In genomic region chr3:29608713-29609112, GRCm38 (mm10) we compare ENCODE assay signal across 13 mouse cellular contexts.
A peak's percentile ranks its signal among the peaks of the same experiment; 100 is the strongest.
DNase-seq lines count a peak whose midpoint lies in the region; ATAC-seq and TF ChIP-seq lines count a peak whose summit lies in the region.
"Had no signal": no experiment of that assay in that cellular context is flagged by ENCODE, and none has a peak within 500 bp of the region (broad histone marks: within the 10 kb centered on the region; RNA-seq: fewer than 3 reads in every experiment).

No protein-coding gene starts in this region.

- H3K9me3 ChIP-seq in embryonic facial prominence, embryonic 11.5 days (replicated peaks; ENCODE audit: control insufficient read depth, low read length), result no peaks in the 10 kb centered on the region
- H3K9me3 ChIP-seq in embryonic facial prominence, embryonic 10.5 days, result no peaks in the 10 kb centered on the region
- H3K9me3 ChIP-seq in lung, embryonic 15.5 days, result no peaks in the 10 kb centered on the region
- no peaks in the 10 kb centered on the region for H3K9me3 ChIP-seq in midbrain, embryonic 15.5 days
- H3K9me3 ChIP-seq in intestine, postnatal 0 days (ENCODE audit: control insufficient read depth), result no peaks in the 10 kb centered on the region
- H3K9me3 ChIP-seq: embryonic facial prominence, embryonic 13.5 days; hindbrain, embryonic 15.5 days; kidney, embryonic 15.5 days; liver, embryonic 15.5 days had no signal

- H3K27me3 ChIP-seq in embryonic facial prominence, embryonic 11.5 days (ENCODE audit: control insufficient read depth, insufficient read depth, low read length), result no peaks in the 10 kb centered on the region
- no peaks in the 10 kb centered on the region for H3K27me3 ChIP-seq in embryonic facial prominence, embryonic 10.5 days (replicated peaks; ENCODE audit: low read depth, poor library complexity, severe bottlenecking)
- no peaks in the 10 kb centered on the region for H3K27me3 ChIP-seq in lung, embryonic 15.5 days
- no peaks in the 10 kb centered on the region for H3K27me3 ChIP-seq in midbrain, embryonic 15.5 days (replicated peaks)
- H3K27me3 ChIP-seq in intestine, postnatal 0 days (replicated peaks; ENCODE audit: control insufficient read depth, insufficient read depth, low read length), result no peaks in the 10 kb centered on the region
- H3K27me3 ChIP-seq: embryonic facial prominence, embryonic 13.5 days; hindbrain, embryonic 15.5 days; kidney, embryonic 15.5 days; liver, embryonic 15.5 days had no signal

- TF ChIP-seq CTCF in lung, adult 2 months (IDR thresholded peaks at IDR 0.05; ENCODE audit: insufficient read depth, low read length), result no peak
- TF ChIP-seq CTCF in layer of hippocampus, adult 2 months (conservative IDR thresholded peaks at IDR 0.05), result no peak
- no peak for TF ChIP-seq CTCF in intestine, postnatal 0 days (IDR thresholded peaks at IDR 0.05; ENCODE audit: low read depth)

- WGBS in embryonic facial prominence, embryonic 11.5 days, result 46% methylated on average over 3 of the region's 3 CpGs
- 61% methylated on average over 3 of the region's 3 CpGs for WGBS in embryonic facial prominence, embryonic 10.5 days
- WGBS in lung, embryonic 15.5 days, result 50% methylated on average over 3 of the region's 3 CpGs
- 69% methylated on average over 3 of the region's 3 CpGs for WGBS in lung, adult 2 months
- WGBS in midbrain, embryonic 15.5 days, result 12% methylated on average over 3 of the region's 3 CpGs
- 61% methylated on average over 3 of the region's 3 CpGs for WGBS in intestine, postnatal 0 days

- H3K4me1 ChIP-seq in embryonic facial prominence, embryonic 11.5 days (ENCODE audit: control insufficient read depth, insufficient read depth, low read length), result no peaks in the 10 kb centered on the region
- H3K4me1 ChIP-seq in embryonic facial prominence, embryonic 10.5 days, result no peaks in the 10 kb centered on the region
- no peaks in the 10 kb centered on the region for H3K4me1 ChIP-seq in lung, embryonic 15.5 days
- no peaks in the 10 kb centered on the region for H3K4me1 ChIP-seq in lung, adult 2 months (ENCODE audit: control insufficient read depth, insufficient read depth, low read length)
- peaks cover 8% of the 10 kb centered on the region; the same call in 1 of the 2 replicates for H3K4me1 ChIP-seq in midbrain, embryonic 15.5 days
- H3K4me1 ChIP-seq in intestine, postnatal 0 days (replicated peaks; ENCODE audit: control insufficient read depth, insufficient read depth, low read length), result no peaks in the 10 kb centered on the region
- H3K4me1 ChIP-seq: embryonic facial prominence, embryonic 13.5 days; hindbrain, embryonic 15.5 days; kidney, embryonic 15.5 days; liver, embryonic 15.5 days had no signal

- no peak overlapping the region for H3K4me3 ChIP-seq in embryonic facial prominence, embryonic 11.5 days (ENCODE audit: low read depth, low read length)
- H3K4me3 ChIP-seq in embryonic facial prominence, embryonic 10.5 days, result no peak overlapping the region
- H3K4me3 ChIP-seq in lung, embryonic 15.5 days, result no peak overlapping the region
- H3K4me3 ChIP-seq in lung, adult 2 months (replicated peaks; ENCODE audit: extremely low read depth, low read depth, low read length), result no peak overlapping the region
- no peak overlapping the region for H3K4me3 ChIP-seq in layer of hippocampus, adult 2 months
- H3K4me3 ChIP-seq in midbrain, embryonic 15.5 days, result no peak overlapping the region
- H3K4me3 ChIP-seq in intestine, postnatal 0 days (ENCODE audit: low read depth, low read length), result no peak overlapping the region
- H3K4me3 ChIP-seq: embryonic facial prominence, embryonic 13.5 days; hindbrain, embryonic 15.5 days; kidney, embryonic 15.5 days; liver, embryonic 15.5 days had no signal

- no peak for TF ChIP-seq POLR2A in lung, adult 2 months (IDR thresholded peaks at IDR 0.05; ENCODE audit: borderline replicate concordance, extremely low read depth, low read depth, low read length)

- H3K36me3 ChIP-seq in embryonic facial prominence, embryonic 11.5 days (replicated peaks; ENCODE audit: control insufficient read depth, insufficient read depth, low read depth, low read length), result no peaks in the 10 kb centered on the region
- no peaks in the 10 kb centered on the region for H3K36me3 ChIP-seq in embryonic facial prominence, embryonic 10.5 days (replicated peaks)
- no peaks in the 10 kb centered on the region for H3K36me3 ChIP-seq in lung, embryonic 15.5 days
- H3K36me3 ChIP-seq in midbrain, embryonic 15.5 days (replicated peaks), result no peaks in the 10 kb centered on the region
- no peaks in the 10 kb centered on the region for H3K36me3 ChIP-seq in intestine, postnatal 0 days (ENCODE audit: control insufficient read depth, insufficient read depth)
- H3K36me3 ChIP-seq: embryonic facial prominence, embryonic 13.5 days; hindbrain, embryonic 15.5 days; kidney, embryonic 15.5 days; liver, embryonic 15.5 days had no signal

- H3K4me2 ChIP-seq in embryonic facial prominence, embryonic 11.5 days (ENCODE audit: low read depth, low read length), result no peak overlapping the region
- H3K4me2 ChIP-seq in lung, embryonic 15.5 days, result no peak overlapping the region
- no peak overlapping the region for H3K4me2 ChIP-seq in midbrain, embryonic 15.5 days
- H3K4me2 ChIP-seq in intestine, postnatal 0 days (replicated peaks; ENCODE audit: low read depth), result no peak overlapping the region
- H3K4me2 ChIP-seq: embryonic facial prominence, embryonic 13.5 days; hindbrain, embryonic 15.5 days; kidney, embryonic 15.5 days; liver, embryonic 15.5 days had no signal

- H3K9ac ChIP-seq in embryonic facial prominence, embryonic 11.5 days (replicated peaks; ENCODE audit: low read length), result no peak overlapping the region
- H3K9ac ChIP-seq in lung, embryonic 15.5 days, result no peak overlapping the region
- H3K9ac ChIP-seq in midbrain, embryonic 15.5 days, result no peak overlapping the region
- no peak overlapping the region for H3K9ac ChIP-seq in intestine, postnatal 0 days (ENCODE audit: low read depth, low read length)
- H3K9ac ChIP-seq: embryonic facial prominence, embryonic 13.5 days; hindbrain, embryonic 15.5 days; kidney, embryonic 15.5 days; liver, embryonic 15.5 days had no signal

- no peak overlapping the region for H3K27ac ChIP-seq in embryonic facial prominence, embryonic 11.5 days (replicated peaks; ENCODE audit: low read depth, low read length)
- H3K27ac ChIP-seq in embryonic facial prominence, embryonic 10.5 days (replicated peaks), result no peak overlapping the region
- no peak overlapping the region for H3K27ac ChIP-seq in lung, embryonic 15.5 days
- peak overlapping the region; percentile 66 for H3K27ac ChIP-seq in layer of hippocampus, adult 2 months
- H3K27ac ChIP-seq in midbrain, embryonic 15.5 days, result peak overlapping the region; percentile 34; the same call in 1 of the 2 replicates
- no peak overlapping the region for H3K27ac ChIP-seq in intestine, postnatal 0 days (ENCODE audit: low read depth, low read length)
- H3K27ac ChIP-seq: embryonic facial prominence, embryonic 13.5 days; hindbrain, embryonic 15.5 days; kidney, embryonic 15.5 days; liver, embryonic 15.5 days had no signal

- ATAC-seq in embryonic facial prominence, embryonic 11.5 days (replicated peaks; ENCODE audit: insufficient number of reproducible peaks, low FRiP score, low TSS enrichment, low read depth), result no peak
- ATAC-seq in lung, embryonic 15.5 days (ENCODE audit: borderline replicate concordance, extremely low read depth, low FRiP score, low TSS enrichment), result peak; percentile 52; the same call in 1 of the 2 replicates
- ATAC-seq in midbrain, embryonic 15.5 days (replicated peaks), result peak; percentile 69; the same call in 1 of the 2 replicates
- ATAC-seq in intestine, postnatal 0 days, result no peak

- DNase-seq in embryonic facial prominence, embryonic 11.5 days (ENCODE audit: low spot score), result peak; percentile 5
- no peak for DNase-seq in embryonic facial prominence, embryonic 10.5 days (ENCODE audit: low spot score)
- no peak for DNase-seq in lung, adult 2 months
- peak in 1 of 2 experiments; percentile 9 for DNase-seq in layer of hippocampus, adult 2 months (ENCODE audit: low spot score in 2 of 2)
- DNase-seq in right cerebral cortex, adult 2 months (ENCODE audit: low spot score in 2 of 2), result no peak
- DNase-seq: cerebellum, adult 9-10 months had no signal

Comparison
In these comparisons a context has a peak if more than half of its experiments do, and no peak if none do; other contexts are left out.
1. ATAC-seq: peak in lung, embryonic 15.5 days (single experiment) and midbrain, embryonic 15.5 days (single experiment); none in embryonic facial prominence, embryonic 11.5 days (single experiment) and intestine, postnatal 0 days (single experiment).
2. H3K27ac ChIP-seq: peak in layer of hippocampus, adult 2 months (single experiment) and midbrain, embryonic 15.5 days (single experiment); none in embryonic facial prominence, embryonic 11.5 days (single experiment), embryonic facial prominence, embryonic 10.5 days (single experiment), lung, embryonic 15.5 days (single experiment) and intestine, postnatal 0 days (single experiment).